Mouse (Mus musculus) kidney, embryonic 16.5 days (tissue): ENCODE results near the gene Mob1a. TPM values are rescaled to one million over a fixed set of nuclear protein-coding genes. Genes with fewer than 3 reads are reported as not detected.

Experiments used
- ATAC-seq: fragments of 200-750 bp; cut with Nextera tagmentation; 2 replicates; pipeline ENCODE4 v1.8.0; 2017; ENCODE audit warnings: moderate TSS enrichment; ENCODE audit not compliant: low FRiP score, low TSS enrichment
- H3K27ac ChIP-seq: fragments of 300-500 bp; sonication (generic); 2 replicates; pipeline ENCODE4 v1.5.1; 2014; ENCODE audit warnings: low read length
- H3K27me3 ChIP-seq: fragments of 300-500 bp; sonication (generic); 2 replicates; pipeline ENCODE4 v1.6.1; 2014; ENCODE audit warnings: low read length, control low read depth, mixed read lengths; ENCODE audit not compliant: insufficient read depth
- H3K36me3 ChIP-seq: fragments of 300-500 bp; sonication (generic); 2 replicates; pipeline ENCODE4 v1.6.1; 2014; ENCODE audit warnings: low read length, control low read depth, mixed read lengths; ENCODE audit not compliant: insufficient read depth
- H3K4me1 ChIP-seq: fragments of 300-500 bp; sonication (generic); 2 replicates; pipeline ENCODE4 v1.6.1; 2014; ENCODE audit warnings: low read length, control low read depth, mixed read lengths; ENCODE audit not compliant: insufficient read depth
- H3K4me2 ChIP-seq: fragments of 300-500 bp; sonication (generic); replicated peaks from 2 replicates; pipeline ENCODE4 v1.6.1; 2014; ENCODE audit warnings: low read depth, low read length
- H3K4me3 ChIP-seq: fragments of 300-500 bp; sonication (generic); 2 replicates; pipeline ENCODE4 v1.5.1; 2014; ENCODE audit warnings: mild to moderate bottlenecking, low read length
- H3K9ac ChIP-seq: fragments of 300-500 bp; sonication (generic); replicated peaks from 2 replicates; pipeline ENCODE4 v1.6.1; 2014; ENCODE audit warnings: low read length
- H3K9me3 ChIP-seq: fragments of 300-500 bp; sonication (generic); 2 replicates; pipeline ENCODE4 v1.6.1; 2016; ENCODE audit warnings: low read length, control low read depth
- WGBS: fragments of 180-500 bp; shearing (Covaris S2); extraction: QIAGEN DNeasy Blood & Tissue Kit; methylation state at CpG from one replicate; pipeline ENCODE4 v1.1.7; 2014; 5-methylcytosine and 5-hydroxymethylcytosine counted together
- polyA plus RNA-seq: library from polyadenylated mRNA; unstranded; fragments of >200 nt; fragmentation: Nextera tagmentation; extraction: Ambion mirVana; gene quantifications from 2 replicates; pipeline ENCODE4 v1.2.1, GENCODE M21; 2015

Mob1a gene
- polyA plus RNA-seq, 1 experiment from 2014 or later, result 73.8 TPM

GRCm38 (mm10) chr6:83373704-83374300, 48.0 kb downstream of the Mob1a start:
- H3K27me3 ChIP-seq, result no peaks in the 10 kb centered on the region
- H3K9ac ChIP-seq, result no peak overlapping the region
- ATAC-seq, result no peak
- no peak overlapping the region for H3K27ac ChIP-seq
- H3K9me3 ChIP-seq, result no peaks in the 10 kb centered on the region
- H3K4me2 ChIP-seq, result no peak overlapping the region
- WGBS, result 79% methylated on average over 9 of the region's 9 CpGs
- no peaks in the 10 kb centered on the region for H3K4me1 ChIP-seq
- H3K4me3 ChIP-seq, result no peak overlapping the region
- peaks cover 96% of the 10 kb centered on the region for H3K36me3 ChIP-seq

DNA sequence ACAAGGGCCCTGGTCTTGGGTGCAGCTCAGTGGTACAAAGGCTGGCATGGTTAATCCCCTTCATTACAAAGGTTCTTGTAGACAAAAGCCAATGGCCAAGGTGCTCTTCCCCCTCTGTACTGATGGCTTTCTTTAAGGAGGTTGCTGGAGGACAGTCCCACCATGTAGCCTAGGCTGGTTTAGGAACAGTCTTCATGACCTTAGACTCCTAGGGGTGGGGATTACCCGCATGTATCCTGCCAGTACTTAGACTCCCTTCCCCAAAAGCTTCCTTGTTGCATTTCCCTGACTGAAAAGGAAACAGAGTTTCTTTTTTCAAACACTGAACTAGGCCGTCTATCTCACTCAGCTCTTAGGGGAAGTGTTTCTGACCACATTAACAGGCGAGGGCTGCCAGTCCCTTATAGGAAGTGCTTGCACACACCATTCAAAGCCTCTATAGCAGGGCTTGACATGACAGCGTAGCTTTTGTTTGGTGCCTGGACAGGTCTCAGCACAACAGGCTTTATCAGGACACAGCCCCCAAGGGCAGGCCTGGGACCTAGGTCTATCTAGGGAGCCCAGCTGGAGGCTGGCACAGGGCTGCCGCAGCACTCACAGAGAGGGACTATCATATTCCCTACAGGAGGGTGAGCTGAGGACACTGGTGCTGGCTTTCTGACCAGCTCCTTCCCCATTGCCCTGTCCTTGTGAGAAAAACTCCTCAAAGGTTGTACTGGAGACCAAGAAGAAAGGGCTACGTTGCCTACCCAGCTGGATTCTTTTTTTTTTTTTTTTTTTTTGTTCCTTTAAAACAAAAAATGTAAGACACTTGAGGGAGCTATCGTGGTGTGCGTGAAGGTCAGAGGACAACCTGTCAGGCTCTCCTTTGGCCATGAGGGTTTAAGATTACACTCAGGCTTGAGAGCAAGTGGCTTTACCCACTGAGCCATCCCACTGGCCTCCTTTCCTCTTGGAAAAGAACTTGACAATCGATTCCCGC, 56.0 kb downstream of the Mob1a start:
- no peak overlapping the region for H3K27ac ChIP-seq
- WGBS, result 83% methylated on average over 10 of the region's 10 CpGs
- no peak overlapping the region for H3K9ac ChIP-seq
- H3K9me3 ChIP-seq, result no peaks in the 10 kb centered on the region
- no peak overlapping the region for H3K4me2 ChIP-seq
- H3K4me3 ChIP-seq, result no peak overlapping the region
- peaks cover 78% of the 10 kb centered on the region for H3K36me3 ChIP-seq
- no peak for ATAC-seq
- H3K27me3 ChIP-seq, result no peaks in the 10 kb centered on the region
- no peaks in the 10 kb centered on the region for H3K4me1 ChIP-seq

GRCm38 (mm10) chr6:83385569-83386090, 59.8 kb downstream of the Mob1a start:
- no peaks in the 10 kb centered on the region for H3K9me3 ChIP-seq
- H3K4me3 ChIP-seq, result no peak overlapping the region
- H3K27ac ChIP-seq, result no peak overlapping the region
- peaks cover 46% of the 10 kb centered on the region for H3K36me3 ChIP-seq
- no peaks in the 10 kb centered on the region for H3K27me3 ChIP-seq
- H3K4me2 ChIP-seq, result no peak overlapping the region
- WGBS, result 90% methylated on average over 9 of the region's 9 CpGs
- no peak for ATAC-seq
- no peak overlapping the region for H3K9ac ChIP-seq
- no peaks in the 10 kb centered on the region for H3K4me1 ChIP-seq

GRCm38 (mm10) chr6:83392166-83392780, 66.5 kb downstream of the Mob1a start:
- H3K27me3 ChIP-seq, result no peaks in the 10 kb centered on the region
- H3K27ac ChIP-seq, result no peak overlapping the region
- ATAC-seq, result no peak
- H3K36me3 ChIP-seq, result peaks cover 55% of the 10 kb centered on the region
- no peak overlapping the region for H3K4me2 ChIP-seq
- no peak overlapping the region for H3K4me3 ChIP-seq
- H3K9ac ChIP-seq, result no peak overlapping the region
- 77% methylated on average over 8 of the region's 8 CpGs for WGBS
- no peaks in the 10 kb centered on the region for H3K4me1 ChIP-seq
- H3K9me3 ChIP-seq, result no peaks in the 10 kb centered on the region

Other genes starting within 250 kb of the Mob1a start
- 43.1 and 44.5 TPM in 2 replicates for gene Pcgf1, start 248.1 kb upstream of the Mob1a start, polyA plus RNA-seq
- gene Lbx2, start 239.6 kb upstream of the Mob1a start, polyA plus RNA-seq, result 8.6 TPM in 2 replicates
- 3.5 and 3.9 TPM in 2 replicates for gene Ccdc142, start 224.4 kb upstream of the Mob1a start, polyA plus RNA-seq
- gene Gm42688, start 224.4 kb upstream of the Mob1a start, polyA plus RNA-seq, result 2.8 and 3.3 TPM in 2 replicates
- gene Mrpl53, start 217.0 kb upstream of the Mob1a start, polyA plus RNA-seq, result 131 and 143 TPM in 2 replicates
- 10.6 and 34.9 TPM in 2 replicates for gene Mogs, start 210.5 kb upstream of the Mob1a start, polyA plus RNA-seq
- 159 and 160 TPM in 2 replicates for gene Wbp1, start 204.5 kb upstream of the Mob1a start, polyA plus RNA-seq
- 14.2 TPM in 2 replicates for gene Ino80b, start 200.6 kb upstream of the Mob1a start, polyA plus RNA-seq
- gene Rtkn, start 190.6 kb upstream of the Mob1a start, polyA plus RNA-seq, result 43.0 and 43.9 TPM in 2 replicates
- 7.7 and 8.0 TPM in 2 replicates for gene Wdr54, start 169.6 kb upstream of the Mob1a start, polyA plus RNA-seq
- gene 1700003E16Rik, start 169.6 kb upstream of the Mob1a start, polyA plus RNA-seq, result 2.6 and 2.8 TPM in 2 replicates
- 97.7 and 101 TPM in 2 replicates for gene Dctn1, start 160.1 kb upstream of the Mob1a start, polyA plus RNA-seq
- 0.72 and 0.91 TPM in 2 replicates for gene Slc4a5, start 106.2 kb upstream of the Mob1a start, polyA plus RNA-seq
- 38.5 and 40.5 TPM in 2 replicates for gene Mthfd2, start 108 bp upstream of the Mob1a start, polyA plus RNA-seq
- gene Bola3, start 23.1 kb downstream of the Mob1a start, polyA plus RNA-seq, result 136 and 142 TPM in 2 replicates
- gene Tet3, start 133.1 kb downstream of the Mob1a start, polyA plus RNA-seq, result 48.9 and 65.3 TPM in 2 replicates
- 85.8 and 95.8 TPM in 2 replicates for gene Dguok, start 181.0 kb downstream of the Mob1a start, polyA plus RNA-seq
- 21.2 and 182 TPM in 2 replicates for gene Actg2, start 210.2 kb downstream of the Mob1a start, polyA plus RNA-seq
- gene Stambp, start 246.7 kb downstream of the Mob1a start, polyA plus RNA-seq, result 28.5 and 29.4 TPM in 2 replicates